Comparison of ENCODE assay signal across 21 mouse cellular contexts in genomic region chr11:21247940-21248339, GRCm38 (mm10). TPM values are rescaled to one million over a fixed set of nuclear protein-coding genes. Genes with fewer than 3 reads are reported as not detected.
DNase-seq lines count a peak whose midpoint lies in the region; ATAC-seq and TF ChIP-seq lines count a peak whose summit lies in the region.
"Had no signal": no experiment of that assay in that cellular context is flagged by ENCODE, and none has a peak within 500 bp of the region (broad histone marks: within the 10 kb centered on the region; RNA-seq: fewer than 3 reads in every experiment).

No protein-coding gene starts in this region.

- no peaks in the 10 kb centered on the region for H3K4me1 ChIP-seq in hindbrain, embryonic 14.5 days (replicated peaks; ENCODE audit: control insufficient read depth, insufficient read depth, low read length)
- H3K4me1 ChIP-seq in hindbrain, postnatal 0 days (ENCODE audit: insufficient read depth, low read length) = no peaks in the 10 kb centered on the region
- no peaks in the 10 kb centered on the region; the same call in 1 of the 2 replicates for H3K4me1 ChIP-seq in liver, embryonic 11.5 days (replicated peaks; ENCODE audit: control insufficient read depth, insufficient read depth, low read length)
- H3K4me1 ChIP-seq: embryonic facial prominence, embryonic 15.5 days; midbrain, embryonic 12.5 days had no signal

- no peak overlapping the region for H3K27ac ChIP-seq in hindbrain, embryonic 14.5 days
- no peak overlapping the region for H3K27ac ChIP-seq in hindbrain, postnatal 0 days
- H3K27ac ChIP-seq in liver, embryonic 11.5 days (ENCODE audit: low read depth, low read length) = no peak overlapping the region
- H3K27ac ChIP-seq: embryonic facial prominence, embryonic 15.5 days; gastrocnemius, adult 2 months; layer of hippocampus, adult 2 months; limb, embryonic 12.5 days; midbrain, embryonic 12.5 days had no signal

- H3K27me3 ChIP-seq in hindbrain, embryonic 14.5 days (ENCODE audit: control insufficient read depth, insufficient read depth, low read length) = no peaks in the 10 kb centered on the region
- H3K27me3 ChIP-seq in hindbrain, postnatal 0 days (ENCODE audit: insufficient read depth, low read length) = no peaks in the 10 kb centered on the region
- no peaks in the 10 kb centered on the region for H3K27me3 ChIP-seq in liver, embryonic 11.5 days (replicated peaks; ENCODE audit: control insufficient read depth, insufficient read depth, low read length)
- H3K27me3 ChIP-seq: embryonic facial prominence, embryonic 15.5 days; limb, embryonic 12.5 days; midbrain, embryonic 12.5 days had no signal

- no peak for TF ChIP-seq CTCF in hindbrain, postnatal 0 days (IDR thresholded peaks at IDR 0.05; ENCODE audit: low read depth)

- 100% methylated on average over 1 of the region's 1 CpGs for WGBS in hindbrain, embryonic 14.5 days
- WGBS in hindbrain, postnatal 0 days = 100% methylated on average over 1 of the region's 1 CpGs
- 84% methylated on average over 1 of the region's 1 CpGs for WGBS in liver, embryonic 11.5 days

- ATAC-seq in hindbrain, embryonic 14.5 days (ENCODE audit: low FRiP score) = peak; percentile 27; the same call in 1 of the 2 replicates
- no peak for ATAC-seq in hindbrain, postnatal 0 days
- 0 out of 2 replicates have a peak, but pooled peaks have one; percentile 12 for ATAC-seq in liver, embryonic 11.5 days (replicated peaks; ENCODE audit: low FRiP score)
- peak; percentile 8 for ATAC-seq in activated CD4-positive, CD25-positive, alpha-beta regulatory T cell, adult 4 months
- ATAC-seq in inflammation-experienced regulatory T-cells, adult 6 months = peak; percentile 16

- no peak overlapping the region for H3K4me3 ChIP-seq in hindbrain, embryonic 14.5 days (replicated peaks; ENCODE audit: low read length)
- H3K4me3 ChIP-seq in hindbrain, postnatal 0 days (ENCODE audit: low read length) = no peak overlapping the region
- no peak overlapping the region for H3K4me3 ChIP-seq in liver, embryonic 11.5 days (ENCODE audit: low read depth, low read length)
- H3K4me3 ChIP-seq: embryonic facial prominence, embryonic 15.5 days; gastrocnemius, adult 2 months; heart, embryonic 10.5 days; layer of hippocampus, adult 2 months; limb, embryonic 12.5 days; midbrain, embryonic 12.5 days had no signal

- no peak for DNase-seq in hindbrain, embryonic 14.5 days (ENCODE audit: low spot score)
- DNase-seq in hindbrain, postnatal 0 days (ENCODE audit: low spot score) = no peak
- DNase-seq in liver, embryonic 11.5 days (ENCODE audit: low spot score) = no peak
- DNase-seq in liver = no peak
- DNase-seq in T-cell, adult 2 months (ENCODE audit: low spot score) = no peak
- DNase-seq in spleen, adult 12 weeks (ENCODE audit: low spot score) = no peak
- DNase-seq: adrenal gland, adult 2 months; cerebellum, adult 11 months; cerebellum, adult 9-11 months; gastrocnemius, adult 2 months; kidney, adult 18-20 months; kidney, postnatal 25 days; lung, adult 18-20 months; lung, postnatal 10 days had no signal

- no peaks in the 10 kb centered on the region for H3K36me3 ChIP-seq in hindbrain, embryonic 14.5 days (replicated peaks; ENCODE audit: control insufficient read depth, insufficient read depth)
- H3K36me3 ChIP-seq in hindbrain, postnatal 0 days (ENCODE audit: insufficient read depth, low read length) = no peaks in the 10 kb centered on the region
- H3K36me3 ChIP-seq in liver, embryonic 11.5 days (ENCODE audit: control insufficient read depth, insufficient read depth, low read length) = no peaks in the 10 kb centered on the region
- H3K36me3 ChIP-seq: embryonic facial prominence, embryonic 15.5 days; midbrain, embryonic 12.5 days had no signal

- H3K4me2 ChIP-seq in hindbrain, embryonic 14.5 days (replicated peaks) = no peak overlapping the region
- H3K4me2 ChIP-seq in hindbrain, postnatal 0 days (ENCODE audit: low read depth, low read length) = no peak overlapping the region
- H3K4me2 ChIP-seq in liver, embryonic 11.5 days = no peak overlapping the region
- H3K4me2 ChIP-seq: embryonic facial prominence, embryonic 15.5 days; limb, embryonic 12.5 days; midbrain, embryonic 12.5 days had no signal

- H3K9me3 ChIP-seq in hindbrain, embryonic 14.5 days (ENCODE audit: control insufficient read depth, low read length) = no peaks in the 10 kb centered on the region
- no peaks in the 10 kb centered on the region for H3K9me3 ChIP-seq in hindbrain, postnatal 0 days (ENCODE audit: low read length)
- H3K9me3 ChIP-seq in liver, embryonic 11.5 days (ENCODE audit: control insufficient read depth, low read length) = no peaks in the 10 kb centered on the region
- H3K9me3 ChIP-seq: embryonic facial prominence, embryonic 15.5 days; heart, embryonic 10.5 days; limb, embryonic 12.5 days; midbrain, embryonic 12.5 days had no signal

- H3K9ac ChIP-seq in hindbrain, embryonic 14.5 days = no peak overlapping the region
- no peak overlapping the region for H3K9ac ChIP-seq in hindbrain, postnatal 0 days (replicated peaks; ENCODE audit: low read length)
- H3K9ac ChIP-seq in liver, embryonic 11.5 days (ENCODE audit: low read depth, low read length) = no peak overlapping the region
- H3K9ac ChIP-seq: embryonic facial prominence, embryonic 15.5 days; limb, embryonic 12.5 days; midbrain, embryonic 12.5 days had no signal

RNA-seq across cellular contexts. Expression of gene Vps54, which starts 8.9 kb away (rescaled TPM):
- polyA plus RNA-seq in hindbrain, embryonic 14.5 days (2014; fragmentation: Nextera tagmentation; extraction: Ambion mirVana) = 13.3 and 14.9 TPM in 2 replicates
- 16.9 and 23.8 TPM in 2 replicates for total RNA-seq in hindbrain, postnatal 0 days (2014; rRNA removed)
- polyA plus RNA-seq in hindbrain, postnatal 0 days (2015; fragmentation: Nextera tagmentation; extraction: Ambion mirVana) = 5.7 and 6.6 TPM in 2 replicates
- polyA plus RNA-seq in liver, embryonic 11.5 days (2014; fragmentation: Nextera tagmentation; extraction: Ambion mirVana) = 10.4 and 11.1 TPM in 2 replicates
- 10 to 100 TPM; 59.6 to 76.9 TPM for polyA plus RNA-seq in activated CD4-positive, CD25-positive, alpha-beta regulatory T cell, adult 4 months (2017; shearing (Covaris generic))
- 10 to 100 TPM; 79.9 to 99.7 (median 94.7) TPM for polyA plus RNA-seq in inflammation-experienced regulatory T-cells, adult 6 months (2017; shearing (Covaris generic))
